Mouse (Mus musculus): ENCODE measurements at regions not wholly inside any gene's neighbourhood (a gene's known extent, or its start where the extent isn't known, plus 50 kb on each side); places are given as distances from the start of the nearest gene placed in this dataset.

- Histone ChIP-seq H3K4me1 (replicated peaks; ENCODE audit: control insufficient read depth, insufficient read depth, low read length) (no peaks in the 10 kb centered on the region), H3K9ac (no peak overlapping the region), H3K27me3 (ENCODE audit: control insufficient read depth, insufficient read depth, low read length) (no peaks in the 10 kb centered on the region), H3K4me3 (replicated peaks; ENCODE audit: low read length) (no peak overlapping the region), H3K4me2 (replicated peaks) (no peak overlapping the region), H3K9me3 (ENCODE audit: control insufficient read depth, low read length) (no peaks in the 10 kb centered on the region), H3K27ac (no peak overlapping the region), H3K36me3 (replicated peaks; ENCODE audit: control insufficient read depth, insufficient read depth) (no peaks in the 10 kb centered on the region)
- ATAC-seq (ENCODE audit: low FRiP score), result no peak
- DNase-seq (ENCODE audit: low spot score), result peak; percentile 64
- 7% methylated on average over 9 of the region's 9 CpGs for WGBS
These were observed 76.7 kb upstream of the Slitrk3 start for GRCm38 (mm10) chr3:73134316-73134715.

- WGBS, result 86% methylated on average over 4 of the region's 4 CpGs
These were observed 67.5 kb upstream of the Slitrk3 start for GRCm38 (mm10) chr3:73125143-73125542.

GRCm38 (mm10) chr3:73109102-73109501 is 51.5 kb upstream of the Slitrk3 start:
- no peak overlapping the region for H3K4me3 ChIP-seq (replicated peaks; ENCODE audit: low read length)
- WGBS, result 66% methylated on average over 1 of the region's 1 CpGs
- DNase-seq (ENCODE audit: low spot score), result no peak
- no peaks in the 10 kb centered on the region for H3K9me3 ChIP-seq (ENCODE audit: control insufficient read depth, low read length)
- no peak overlapping the region for H3K4me2 ChIP-seq (replicated peaks)
- H3K9ac ChIP-seq, result no peak overlapping the region
- ATAC-seq (ENCODE audit: low FRiP score), result no peak
- H3K27ac ChIP-seq, result no peak overlapping the region
- no peaks in the 10 kb centered on the region for H3K4me1 ChIP-seq (replicated peaks; ENCODE audit: control insufficient read depth, insufficient read depth, low read length)
- H3K27me3 ChIP-seq (ENCODE audit: control insufficient read depth, insufficient read depth, low read length), result no peaks in the 10 kb centered on the region
- no peaks in the 10 kb centered on the region for H3K36me3 ChIP-seq (replicated peaks; ENCODE audit: control insufficient read depth, insufficient read depth)

More at GRCm38 (mm10) chr3:73125143-73125542, 67.5 kb upstream of the Slitrk3 start:
- no peak for DNase-seq (ENCODE audit: low spot score)
- H3K4me2 ChIP-seq (replicated peaks), result no peak overlapping the region
- H3K4me3 ChIP-seq (replicated peaks; ENCODE audit: low read length), result no peak overlapping the region
- no peak overlapping the region for H3K27ac ChIP-seq
- no peaks in the 10 kb centered on the region for H3K36me3 ChIP-seq (replicated peaks; ENCODE audit: control insufficient read depth, insufficient read depth)
- ATAC-seq (ENCODE audit: low FRiP score), result no peak
- H3K4me1 ChIP-seq (replicated peaks; ENCODE audit: control insufficient read depth, insufficient read depth, low read length), result no peaks in the 10 kb centered on the region
- H3K9me3 ChIP-seq (ENCODE audit: control insufficient read depth, low read length), result no peaks in the 10 kb centered on the region
- no peaks in the 10 kb centered on the region for H3K27me3 ChIP-seq (ENCODE audit: control insufficient read depth, insufficient read depth, low read length)
- H3K9ac ChIP-seq, result no peak overlapping the region

Data from hindbrain, embryonic 14.5 days (tissue).